Mouse (Mus musculus) myocyte (in vitro differentiated cells): Measurements from ENCODE around the gene Crip1.

Experiments used
- CEBPB ChIP-seq: IDR thresholded peaks from 2 replicates; pipeline ENCODE4 v1.6.1; 2011; ENCODE audit warnings: mild to moderate bottlenecking, moderate library complexity; ENCODE audit not compliant: poor library complexity, insufficient read depth, severe bottlenecking
- MYOG ChIP-seq, 3 experiments: IDR thresholded peaks; one replicate each; pipeline ENCODE4 v1.6.1; 2011; ENCODE audit warnings: control low read depth in 2 of 3, low read depth in 2 of 3, mild to moderate bottlenecking in 2 of 3; ENCODE audit not compliant: insufficient read length in 2 of 3, control insufficient read depth in 1 of 3, insufficient read depth in 1 of 3
- POLR2A ChIP-seq: IDR thresholded peaks from one replicate; pipeline ENCODE4 v1.6.1; 2011; ENCODE audit warnings: low read depth, mild to moderate bottlenecking, control low read depth, moderate library complexity; ENCODE audit not compliant: insufficient read length
- POLR2AphosphoS2 ChIP-seq: IDR thresholded peaks from one replicate; pipeline ENCODE4 v1.6.1; 2011; ENCODE audit warnings: low read depth, control low read depth; ENCODE audit not compliant: insufficient read length
- REST ChIP-seq: IDR thresholded peaks from one replicate; pipeline ENCODE4 v1.6.1; 2011; ENCODE audit warnings: mild to moderate bottlenecking, control low read depth, moderate library complexity; ENCODE audit not compliant: insufficient read depth, insufficient read length
- USF1 ChIP-seq: IDR thresholded peaks from one replicate; pipeline ENCODE4 v1.6.1; 2011; ENCODE audit warnings: low read depth, mild to moderate bottlenecking, control low read depth, moderate library complexity

GRCm38 (mm10) chr12:113149341-113149740 lies 3.2 kb downstream of the Crip1 start:
- TF ChIP-seq POLR2A (no peak), REST (no peak), USF1 (no peak), POLR2AphosphoS2 (no peak), MYOG (IDR thresholded peaks at IDR 0.05; ENCODE audit: control insufficient read depth in 1 of 3, insufficient read depth in 1 of 3, insufficient read length in 2 of 3, low read depth in 2 of 3) (no peak), CEBPB (no peak)
